Mouse (Mus musculus): ENCODE measurements at regions not wholly inside any gene's neighbourhood (a gene's known extent, or its start where the extent isn't known, plus 50 kb on each side); places are given as distances from the start of the nearest gene placed in this dataset.

DNA sequence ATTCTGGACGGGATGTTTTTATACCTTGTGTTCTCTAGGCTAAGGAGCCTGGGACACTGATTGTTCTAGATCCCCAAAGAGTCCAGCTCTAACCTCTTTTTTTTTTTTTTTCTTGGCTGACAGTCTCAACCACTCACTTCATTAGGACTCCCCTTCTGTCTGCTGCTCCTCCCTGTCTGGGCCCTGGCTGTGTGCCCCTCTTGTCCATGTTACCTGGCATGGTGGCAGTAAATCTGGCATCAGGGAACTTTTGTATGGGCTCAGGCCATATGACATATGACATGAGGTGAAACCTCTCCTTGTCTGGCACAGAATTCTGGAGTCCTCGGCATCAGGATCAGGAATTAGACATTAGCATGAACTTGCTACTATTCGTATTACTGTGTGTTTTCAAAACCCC, 717.5 kb downstream of the Vrk1 start:
- no peak for DNase-seq (ENCODE audit: low spot score in 2 of 2)

DNA sequence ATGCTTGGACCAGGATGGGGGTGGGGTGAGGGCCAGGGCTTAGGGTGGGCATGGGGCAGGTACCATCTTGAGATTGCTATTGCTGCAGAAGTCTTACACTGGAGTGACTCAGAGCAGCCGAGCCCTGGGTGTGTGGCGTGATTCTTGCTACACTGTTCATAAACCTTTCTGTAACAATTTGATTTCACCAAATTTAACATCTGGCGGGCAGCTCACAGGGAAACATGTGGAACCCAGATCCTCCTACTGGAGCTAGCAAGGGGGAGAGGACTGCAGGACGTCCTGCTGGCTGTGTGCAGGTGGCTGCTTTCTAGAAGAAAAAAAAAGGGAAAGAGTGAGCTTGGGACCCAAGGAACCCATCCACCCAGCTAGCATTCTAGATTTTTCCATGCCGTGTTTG, 719.7 kb downstream of the Vrk1 start:
- DNase-seq (ENCODE audit: low spot score in 2 of 2) = no peak

DNA sequence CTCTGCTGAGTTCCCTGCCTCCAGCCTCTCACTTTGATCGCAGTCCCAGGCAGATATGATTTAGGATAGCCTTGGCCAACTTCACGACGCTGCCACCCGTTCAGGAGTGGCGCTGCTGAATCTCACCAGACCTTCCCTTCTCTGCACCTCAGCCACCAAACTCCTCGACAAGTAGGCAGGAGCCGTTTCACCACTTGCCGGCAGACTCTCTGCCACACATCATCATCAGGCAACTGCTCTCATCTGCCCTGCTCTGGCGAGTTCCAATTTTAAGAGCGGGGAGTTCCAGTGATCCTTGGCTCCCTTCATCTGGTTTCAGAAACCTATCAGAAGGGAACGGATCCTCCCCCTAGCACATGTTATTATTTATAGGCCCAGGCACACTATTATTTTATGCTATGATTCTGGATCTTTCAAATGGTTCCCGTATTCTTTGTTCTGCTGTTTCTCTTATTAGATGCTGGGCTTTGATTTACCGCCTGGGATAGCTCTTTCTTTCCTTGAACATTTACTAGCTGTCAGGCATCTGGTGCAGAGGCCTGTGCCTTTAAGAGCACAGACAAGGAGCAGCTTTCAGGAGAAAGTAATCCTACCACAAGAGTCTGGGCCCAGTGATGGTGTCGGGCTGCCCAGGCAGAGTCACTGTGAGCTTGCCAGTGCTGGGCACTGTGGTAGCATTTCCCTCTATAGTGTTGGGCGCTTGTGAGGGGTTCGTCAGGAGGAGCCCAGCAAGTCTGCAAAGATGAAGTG, 722.3 kb downstream of the Vrk1 start:
- DNase-seq (ENCODE audit: low spot score in 2 of 2) = no peak

DNA sequence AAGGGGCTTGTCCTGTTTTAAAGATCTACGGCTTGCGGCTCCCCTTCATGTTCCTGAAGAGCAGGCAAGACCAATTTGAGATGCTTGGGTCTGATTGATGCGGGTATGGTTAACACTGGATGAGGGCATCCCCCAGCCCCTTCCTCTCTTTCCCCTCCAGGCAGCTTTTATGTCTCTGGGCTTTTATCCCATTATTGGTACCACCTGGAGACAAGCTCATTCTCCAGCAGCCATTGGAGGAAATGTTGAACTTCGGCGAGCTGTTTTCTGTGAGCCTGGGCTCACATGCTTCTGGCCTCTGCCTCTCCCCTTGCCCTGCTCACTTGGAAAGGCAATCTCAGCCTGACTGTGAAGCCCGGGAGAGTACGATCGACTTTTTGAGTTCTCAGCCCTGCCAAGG, 738.7 kb downstream of the Vrk1 start:
- DNase-seq (ENCODE audit: low spot score in 2 of 2) = no peak

DNA sequence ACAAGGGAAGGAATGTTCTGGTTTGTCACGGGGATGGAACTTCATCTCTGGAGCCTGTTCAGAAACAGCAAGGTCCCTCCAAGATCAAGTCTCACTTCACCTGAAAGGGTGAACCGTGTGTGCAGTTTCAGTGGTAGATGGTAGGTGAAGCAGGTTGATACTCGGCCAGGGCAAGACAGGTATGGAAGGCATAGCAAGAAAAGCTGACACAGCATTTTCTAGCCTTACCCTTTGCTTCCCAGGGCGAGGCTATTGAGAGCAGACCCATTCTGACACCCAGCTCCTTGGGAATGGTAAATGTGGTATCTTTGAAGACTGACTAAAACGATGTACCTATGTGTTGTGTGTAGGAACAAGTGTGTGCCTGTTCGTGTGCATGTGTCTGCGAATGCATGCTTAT, 724.9 kb upstream of the 3110018I06Rik start:
- no peak for DNase-seq (ENCODE audit: low spot score in 2 of 2)

DNA sequence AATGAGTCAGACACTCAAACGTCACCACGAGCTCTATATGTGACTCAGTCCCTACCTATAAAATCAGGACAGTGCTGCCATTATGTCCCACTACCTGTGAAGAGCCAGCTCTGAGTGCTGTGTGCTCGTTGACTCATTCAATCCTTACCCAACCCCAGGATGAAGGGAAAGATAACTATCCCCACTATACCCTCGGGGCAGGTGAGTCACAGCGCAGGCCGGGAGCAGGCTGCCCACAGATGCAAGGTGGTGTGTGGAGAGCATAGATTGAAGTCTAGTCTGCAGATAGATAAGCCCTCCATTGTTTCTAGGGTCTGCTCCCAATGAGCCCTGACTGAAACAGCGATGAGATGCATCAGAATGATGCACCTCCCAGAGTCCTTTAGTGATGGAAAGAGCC, 723.9 kb upstream of the 3110018I06Rik start:
- DNase-seq (ENCODE audit: low spot score in 2 of 2) = no peak

DNA sequence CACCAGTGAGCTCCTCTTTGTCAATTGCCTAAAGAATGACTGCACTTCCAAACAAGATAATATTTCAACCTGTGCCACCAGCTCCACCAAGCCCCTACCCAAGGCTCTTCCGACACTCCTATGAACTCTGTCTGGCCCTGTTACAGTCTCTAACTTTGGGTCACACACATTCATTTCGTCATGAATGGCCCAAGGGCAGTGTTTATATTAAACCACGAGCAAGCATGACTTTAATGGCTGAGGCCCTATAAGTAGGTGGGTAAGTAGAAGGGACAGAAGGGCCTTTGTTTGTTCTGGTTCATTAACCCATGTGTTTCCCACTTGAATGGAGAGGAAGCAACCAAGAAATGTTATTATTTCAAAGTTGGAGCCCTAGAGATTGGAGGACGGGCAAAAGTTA, 714.9 kb upstream of the 3110018I06Rik start:
- DNase-seq (ENCODE audit: low spot score in 2 of 2) = no peak

DNA sequence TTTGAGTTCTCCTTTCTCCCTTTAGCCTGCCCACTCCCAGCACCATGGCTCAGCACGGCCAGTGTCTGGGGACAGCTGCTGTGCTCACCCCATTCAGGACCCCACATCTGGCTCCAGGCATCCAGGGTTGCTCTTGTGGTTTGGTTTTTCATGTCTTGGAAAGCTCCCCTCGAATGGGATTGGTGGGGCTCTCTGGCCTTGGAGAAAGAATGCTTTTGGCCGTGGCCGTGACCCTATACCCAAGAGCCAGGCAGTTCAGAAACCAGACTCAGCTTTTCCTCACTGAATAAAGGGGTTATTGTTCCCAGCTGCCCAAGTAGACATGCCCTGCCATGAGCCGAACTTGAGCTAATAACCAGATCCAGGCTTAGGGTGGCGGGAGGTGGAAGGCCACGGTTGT, 691.8 kb upstream of the 3110018I06Rik start:
- DNase-seq (ENCODE audit: low spot score in 2 of 2) = no peak

DNA sequence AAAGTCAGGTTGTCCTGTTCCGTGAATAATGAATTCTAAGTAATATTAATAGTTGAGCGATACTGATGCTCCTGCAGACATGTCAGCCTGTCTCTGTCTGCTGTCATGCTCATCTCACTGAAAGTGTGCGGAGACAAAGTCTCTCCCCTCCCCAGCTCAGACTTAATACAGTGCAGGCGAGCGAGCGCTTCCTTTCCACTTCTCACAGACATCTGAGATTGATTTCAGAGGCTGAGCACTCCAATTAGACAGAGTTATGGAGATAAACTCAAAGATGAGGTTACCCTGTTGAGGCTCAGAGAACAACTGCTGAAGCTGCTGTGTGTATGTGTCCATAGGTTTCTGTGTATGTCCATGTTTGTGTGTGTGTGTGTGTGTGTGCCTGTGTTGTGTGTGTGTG, 668.7 kb upstream of the 3110018I06Rik start:
- no peak for DNase-seq (ENCODE audit: low spot score in 2 of 2)

DNA sequence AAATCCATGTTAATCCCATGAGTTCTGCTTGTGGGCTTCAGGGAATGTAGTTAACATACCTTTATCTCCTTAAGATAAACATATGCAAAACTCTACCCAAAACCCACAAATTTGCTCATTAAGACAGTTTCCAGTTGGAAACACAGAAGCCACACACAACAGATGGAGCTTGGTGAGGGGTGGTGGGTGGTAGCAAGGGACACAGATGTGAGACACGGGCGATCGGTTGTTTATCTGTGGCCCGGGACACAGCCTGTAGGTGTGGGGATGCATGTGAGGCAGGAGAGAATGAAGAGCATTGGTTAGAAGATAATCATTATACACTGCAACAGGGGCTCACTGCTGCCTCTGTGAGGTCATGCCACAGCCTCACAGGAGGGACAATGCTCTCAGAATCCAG, 666.1 kb upstream of the 3110018I06Rik start:
- DNase-seq (ENCODE audit: low spot score in 2 of 2) = no peak

DNA sequence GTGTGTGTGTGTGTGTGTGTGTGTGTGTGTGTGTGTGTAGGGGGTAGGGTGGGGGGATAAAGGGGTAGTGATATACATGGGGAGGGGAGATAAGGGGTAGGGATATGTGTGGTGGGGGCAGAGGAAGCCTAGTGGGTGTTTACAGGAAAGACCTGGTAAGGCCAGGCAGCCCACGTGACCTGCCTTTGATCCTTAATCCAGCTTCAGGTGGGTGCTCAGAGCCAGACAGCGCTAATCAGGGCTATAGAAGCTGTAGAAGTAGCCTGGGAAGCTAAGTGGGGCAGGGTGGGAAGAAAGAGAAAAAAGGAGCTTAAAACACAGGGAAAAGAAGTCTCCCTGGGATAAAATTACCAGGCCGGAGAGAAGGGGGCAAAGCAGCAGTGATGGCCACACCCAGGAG, 659.9 kb upstream of the 3110018I06Rik start:
- DNase-seq (ENCODE audit: low spot score in 2 of 2) = no peak

DNA sequence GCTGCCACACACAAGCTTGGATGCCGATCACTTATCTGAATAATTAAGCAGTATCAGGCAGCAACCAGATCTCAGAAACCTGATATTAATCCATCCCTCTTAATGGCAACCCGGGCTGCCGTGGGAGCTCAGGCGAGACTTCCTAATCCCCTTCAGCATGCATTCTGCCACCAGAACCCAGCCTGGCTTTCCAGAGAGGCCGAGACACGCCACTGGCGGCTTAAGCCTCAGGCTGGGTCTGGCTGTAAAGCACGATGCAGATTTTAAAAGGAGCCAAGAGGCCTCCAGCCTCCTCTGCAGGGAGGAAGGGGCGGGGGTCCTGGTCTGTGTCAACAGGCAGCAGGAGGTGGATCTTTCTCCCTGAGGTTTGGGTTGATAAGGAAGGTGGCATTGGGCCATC, 659.1 kb upstream of the 3110018I06Rik start:
- DNase-seq (ENCODE audit: low spot score in 2 of 2) = no peak

DNA sequence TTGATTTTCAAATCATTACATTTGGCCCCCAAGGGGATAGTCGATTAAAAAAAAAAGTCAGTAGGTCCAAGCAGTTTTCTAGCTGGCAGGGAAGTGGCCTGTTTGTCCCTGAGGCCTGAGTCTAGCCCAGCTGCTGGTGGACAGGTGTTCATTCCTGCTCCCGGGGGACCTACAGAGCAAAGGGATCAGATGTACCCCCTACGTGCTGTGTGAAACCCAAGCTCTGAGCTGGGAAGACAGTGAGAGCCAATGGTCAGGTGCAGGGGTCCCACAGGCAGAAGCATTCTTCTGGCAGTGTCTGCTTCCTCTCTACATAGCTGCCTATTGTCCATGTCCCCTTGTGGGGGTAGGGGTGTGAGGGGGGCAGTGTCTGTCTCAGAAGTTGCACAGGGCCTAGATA, 653.2 kb upstream of the 3110018I06Rik start:
- no peak for DNase-seq (ENCODE audit: low spot score in 2 of 2)

DNA sequence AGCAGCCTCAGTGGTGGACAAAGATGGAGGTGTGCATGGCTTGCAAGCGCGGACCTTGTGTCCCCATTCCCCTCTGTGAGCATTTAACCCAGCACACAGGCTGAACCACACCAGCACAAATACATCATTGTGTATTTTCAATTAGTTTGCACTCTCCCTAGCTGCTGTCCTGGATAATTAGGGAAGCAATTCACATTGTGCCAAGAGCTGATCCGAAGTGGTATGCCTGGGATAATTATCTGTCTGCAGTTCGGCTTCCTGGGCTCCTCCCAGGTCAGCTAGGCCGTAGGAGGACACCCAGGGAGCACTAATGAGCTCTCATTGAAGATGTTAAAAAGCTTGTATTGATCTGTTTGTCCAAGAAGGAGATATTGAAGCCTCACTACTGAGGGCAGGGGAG, 648.8 kb upstream of the 3110018I06Rik start:
- no peak for DNase-seq (ENCODE audit: low spot score in 2 of 2)

DNA sequence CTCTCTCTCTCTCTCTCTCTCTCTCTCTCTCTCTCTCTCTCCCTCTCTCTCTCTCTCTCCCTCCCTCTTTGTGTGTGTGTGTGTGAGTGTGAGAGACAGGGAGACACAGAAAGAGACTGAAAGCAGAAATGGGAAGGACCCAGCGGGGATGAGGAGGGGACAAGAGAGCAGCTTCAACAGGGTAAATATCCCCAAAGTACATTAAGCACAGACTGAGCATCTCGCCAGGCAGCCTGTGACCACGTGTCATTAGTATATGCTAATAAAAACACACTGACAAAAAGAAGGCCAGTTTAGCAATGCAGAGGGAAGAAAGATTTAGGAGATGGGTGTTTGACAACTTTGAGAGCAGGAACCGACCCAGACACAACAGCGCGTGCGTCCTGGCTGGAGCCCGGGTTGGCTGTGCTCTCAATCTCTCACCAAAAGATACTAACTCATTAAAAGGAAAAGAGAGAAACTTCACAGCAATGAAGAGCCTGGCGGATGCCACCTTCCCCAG, 648.2 kb upstream of the 3110018I06Rik start:
- no peak for DNase-seq (ENCODE audit: low spot score in 2 of 2)

DNA sequence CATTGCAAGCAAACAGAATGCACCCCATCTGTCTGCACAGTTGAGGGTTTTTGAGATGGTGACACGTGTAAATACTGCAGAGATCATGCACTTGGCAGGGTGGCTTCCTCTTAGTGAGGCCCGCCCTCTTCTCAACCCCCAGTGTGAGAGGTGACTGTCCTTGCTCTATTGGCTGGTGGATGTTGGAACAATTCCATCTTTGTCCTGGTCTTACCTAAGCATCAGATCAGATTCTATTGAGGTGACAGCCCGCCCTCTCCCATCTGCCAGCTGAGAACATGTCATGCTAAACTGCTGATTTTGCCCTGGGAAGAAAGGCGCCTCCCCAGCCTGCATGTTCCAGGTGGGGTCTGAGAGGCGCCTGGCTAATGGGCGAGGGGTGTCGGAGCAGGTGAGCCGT, 646.4 kb upstream of the 3110018I06Rik start:
- no peak for DNase-seq (ENCODE audit: low spot score in 2 of 2)

DNA sequence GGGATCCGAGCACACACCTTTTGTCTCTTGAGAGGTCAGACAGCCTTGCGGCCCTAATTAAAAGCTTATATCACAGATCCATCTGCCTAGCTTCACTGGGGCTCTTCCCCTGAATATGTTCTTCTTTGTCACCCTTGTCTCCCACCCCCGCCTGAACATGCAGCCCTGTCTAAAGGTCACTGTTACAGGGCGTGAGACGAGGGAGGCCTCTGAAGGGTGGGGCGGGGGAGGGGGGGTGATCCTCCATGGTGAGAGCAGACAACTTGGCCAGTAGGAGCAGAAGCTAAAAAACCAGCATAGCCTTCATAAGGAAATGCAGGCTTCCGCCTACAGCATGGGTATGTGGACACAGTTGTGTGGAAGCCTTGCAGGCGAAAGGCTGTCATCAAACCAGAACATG, 646.0 kb upstream of the 3110018I06Rik start:
- DNase-seq (ENCODE audit: low spot score in 2 of 2) = no peak

DNA sequence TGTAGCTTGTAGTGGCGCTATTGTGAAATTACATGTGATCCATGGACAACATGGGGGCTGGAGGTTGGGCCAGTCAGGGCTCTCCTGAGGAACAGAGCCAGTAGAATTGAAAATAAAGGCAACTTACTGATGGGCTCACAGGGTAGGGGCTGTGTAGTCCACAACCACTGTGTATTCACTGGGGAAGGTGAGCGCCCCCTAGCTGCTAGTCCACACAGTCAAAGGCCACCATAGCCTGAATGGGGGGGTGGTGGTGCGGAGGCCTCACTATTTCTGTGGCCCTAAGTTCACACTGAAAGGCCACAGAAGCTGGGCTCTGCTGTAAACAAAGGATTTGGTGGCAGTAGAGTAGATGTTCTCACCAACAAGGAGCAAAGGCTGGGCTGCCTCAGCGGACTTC, 636.8 kb upstream of the 3110018I06Rik start:
- DNase-seq (ENCODE audit: low spot score in 2 of 2) = no peak

DNA sequence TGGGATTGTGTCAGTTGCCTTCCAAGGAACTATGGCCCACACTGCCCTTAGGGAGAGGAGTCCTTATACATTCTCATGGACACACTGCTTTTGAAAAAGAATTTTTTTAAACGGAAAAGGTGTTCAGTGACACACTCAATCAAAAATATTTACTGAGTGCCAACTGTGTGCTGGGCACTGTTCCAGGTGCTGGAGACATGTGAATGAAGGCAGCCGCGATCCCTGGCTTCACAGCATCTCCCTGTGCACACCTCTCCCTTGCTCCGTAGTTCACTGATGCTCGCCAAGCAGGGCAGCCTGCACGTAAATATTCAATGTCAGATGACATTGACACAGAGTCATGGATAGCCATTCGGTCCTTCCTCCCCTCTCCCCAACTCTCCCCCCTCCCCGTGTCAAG, 635.7 kb upstream of the 3110018I06Rik start:
- no peak for DNase-seq (ENCODE audit: low spot score in 2 of 2)

DNA sequence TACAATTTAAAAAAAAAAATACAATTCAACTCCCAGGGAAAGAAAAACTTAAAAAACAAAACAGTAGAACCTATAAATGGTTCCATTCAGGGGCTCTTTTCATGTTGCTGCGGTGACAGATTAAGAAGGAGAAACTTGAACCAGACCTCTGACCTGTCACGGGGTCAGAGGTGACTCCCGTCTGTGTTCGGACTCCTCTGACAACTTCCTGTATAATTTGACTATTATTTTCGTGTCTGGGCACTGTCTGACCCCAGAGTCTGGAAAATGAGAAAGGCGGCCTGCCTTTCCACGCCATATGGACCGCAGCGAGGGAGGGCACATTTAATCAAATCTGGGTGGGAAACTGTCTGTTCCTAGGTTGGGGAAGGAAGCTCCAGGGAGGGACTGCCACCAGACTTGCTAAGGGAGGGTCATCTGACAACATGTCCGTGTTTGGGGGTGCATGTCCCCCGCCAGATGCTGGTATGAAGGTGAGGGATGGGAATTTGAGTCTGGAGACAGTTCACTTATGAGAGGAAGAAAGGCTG, 634.7 kb upstream of the 3110018I06Rik start:
- DNase-seq (ENCODE audit: low spot score in 2 of 2) = no peak

DNA sequence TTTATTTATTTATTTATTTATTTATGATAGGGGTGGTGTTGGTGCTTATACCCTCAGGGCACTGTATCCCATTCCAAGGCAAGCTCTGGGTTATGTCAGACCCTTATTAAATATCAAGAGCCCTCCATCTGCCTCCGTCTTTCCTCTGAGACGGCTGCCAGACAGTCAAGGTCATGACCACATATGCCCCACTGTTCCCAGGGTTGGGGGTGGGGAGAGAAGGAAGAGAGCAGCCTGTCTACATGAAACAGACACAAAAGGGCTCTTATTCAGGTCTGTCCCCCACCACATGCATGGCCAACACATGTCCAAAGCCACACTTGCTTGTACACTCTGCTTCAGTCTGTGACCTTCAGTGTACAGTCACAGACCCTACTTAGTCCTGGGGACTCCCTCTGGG, 632.9 kb upstream of the 3110018I06Rik start:
- no peak for DNase-seq (ENCODE audit: low spot score in 2 of 2)

DNA sequence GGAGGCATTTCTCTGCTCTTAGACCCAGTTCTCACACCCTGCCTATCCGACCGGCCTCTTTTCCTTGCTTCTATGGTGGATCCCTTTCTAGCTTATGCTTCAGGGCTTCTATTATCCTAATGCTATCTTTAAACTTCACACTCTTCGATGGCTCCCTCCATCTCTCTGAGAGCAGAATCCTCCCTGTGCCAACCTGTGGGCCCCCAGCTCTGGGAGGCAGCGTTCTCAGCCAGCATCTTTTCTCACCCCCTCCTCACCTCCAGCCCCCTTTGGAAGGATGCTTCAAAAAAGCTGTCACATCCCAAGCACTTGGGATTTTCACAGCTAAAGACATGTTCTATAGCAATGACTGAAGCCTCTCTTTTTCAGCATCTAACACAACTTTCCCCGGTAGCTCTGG, 626.8 kb upstream of the 3110018I06Rik start:
- peak in 1 of 2 experiments; percentile 36 for DNase-seq (ENCODE audit: low spot score in 2 of 2)

DNA sequence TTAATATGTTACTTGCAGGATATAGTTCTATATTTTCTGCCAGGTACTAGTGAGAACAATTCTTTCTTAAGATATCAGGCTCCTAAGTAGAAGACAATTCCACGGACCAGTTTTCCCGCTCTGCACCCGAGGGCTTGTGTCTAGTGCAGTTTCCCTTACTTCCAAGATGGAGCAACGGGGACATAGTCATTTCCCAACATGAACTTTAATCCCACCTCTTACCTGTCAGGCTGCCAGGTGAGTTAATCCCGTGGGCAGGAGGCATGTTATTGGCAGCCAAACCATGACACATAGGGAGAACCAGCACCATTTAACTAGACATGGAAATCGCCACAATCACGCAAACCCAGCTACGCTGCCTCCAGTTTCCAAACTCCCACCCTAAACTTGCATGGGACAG, 624.4 kb upstream of the 3110018I06Rik start:
- no peak for DNase-seq (ENCODE audit: low spot score in 2 of 2)

DNA sequence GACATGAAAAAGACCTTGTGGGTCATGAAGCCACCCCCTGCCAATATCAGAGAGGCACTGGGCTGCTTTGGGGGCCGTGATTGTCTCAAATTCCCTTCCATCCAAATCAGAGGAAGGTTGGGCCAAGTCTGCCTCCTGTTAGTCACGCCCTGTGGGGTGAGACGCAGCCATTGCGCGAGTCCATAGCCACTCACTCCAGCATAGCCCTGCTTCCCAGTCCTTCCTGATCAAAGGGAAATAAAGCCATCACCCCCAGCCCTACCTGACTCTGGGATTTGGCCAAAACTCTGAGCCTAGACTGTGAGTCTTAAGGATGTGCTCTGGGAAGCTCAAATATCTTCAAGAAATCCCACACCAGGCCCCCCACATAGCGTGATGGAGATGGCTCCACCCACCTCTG, 620.4 kb upstream of the 3110018I06Rik start:
- DNase-seq (ENCODE audit: low spot score in 2 of 2) = no peak
